Mouse (Mus musculus) bone marrow, adult 2 months (tissue): ENCODE data around the gene Ear14.

ENCODE experiments used
- CTCF ChIP-seq: fragments of 200-500 bp; IDR thresholded peaks from 2 replicates; pipeline ENCODE4 v1.5.1; 2011; ENCODE audit warnings: low read length, control low read depth; ENCODE audit not compliant: control insufficient read depth, insufficient read depth
- POLR2A ChIP-seq: fragments of 200-500 bp; IDR thresholded peaks from 2 replicates; pipeline ENCODE4 v1.6.1; 2011; ENCODE audit warnings: low read depth, mild to moderate bottlenecking, control low read depth, low read length, borderline replicate concordance; ENCODE audit not compliant: control insufficient read depth

- TF ChIP-seq CTCF (peak; percentile 66), POLR2A (no peak)
Measured at GRCm38 (mm10) chr14:51240899-51241298, 37.7 kb downstream of the Ear14 start.
